Mouse (Mus musculus) embryonic facial prominence, embryonic 14.5 days (tissue): ENCODE data around the gene Kiss1r. TPM values are rescaled to one million over a fixed set of nuclear protein-coding genes. Genes with fewer than 3 reads are reported as not detected.

Experiments
- ATAC-seq: fragments of 200-750 bp; cut with Nextera tagmentation; 2 replicates; pipeline ENCODE4 v1.8.0; 2017; ENCODE audit warnings: low read depth, moderate number of reproducible peaks, moderate TSS enrichment
- DNase-seq: peaks from one replicate; pipeline ENCODE4 v3.0.0-alpha.2; 2015; ENCODE audit warnings: low spot score
- H3K27ac ChIP-seq: fragments of 300-500 bp; sonication (generic); replicated peaks from 2 replicates; pipeline ENCODE4 v1.5.1; 2014; ENCODE audit warnings: low read depth, mild to moderate bottlenecking, low read length, moderate library complexity
- H3K27me3 ChIP-seq: fragments of 300-500 bp; sonication (generic); replicated peaks from 2 replicates; pipeline ENCODE4 v1.6.1; 2014; ENCODE audit warnings: low read length; ENCODE audit not compliant: control insufficient read depth, insufficient read depth
- H3K36me3 ChIP-seq: fragments of 300-500 bp; sonication (generic); 2 replicates; pipeline ENCODE4 v1.6.1; 2014; ENCODE audit warnings: low read length, mixed read lengths; ENCODE audit not compliant: control insufficient read depth, insufficient read depth
- H3K4me1 ChIP-seq: fragments of 300-500 bp; sonication (generic); 2 replicates; pipeline ENCODE4 v1.6.1; 2014; ENCODE audit warnings: antibody characterized with exemption, low read length; ENCODE audit not compliant: control insufficient read depth, insufficient read depth
- H3K4me2 ChIP-seq: fragments of 300-500 bp; sonication (generic); 2 replicates; pipeline ENCODE4 v1.6.1; 2014; ENCODE audit warnings: low read depth, mild to moderate bottlenecking, low read length, moderate library complexity, mixed read lengths
- H3K4me3 ChIP-seq: fragments of 300-500 bp; sonication (generic); 2 replicates; pipeline ENCODE4 v1.5.1; 2014; ENCODE audit warnings: low read depth, mild to moderate bottlenecking, low read length
- H3K9ac ChIP-seq: fragments of 300-500 bp; sonication (generic); 2 replicates; pipeline ENCODE4 v1.6.1; 2014; ENCODE audit warnings: low read depth, mild to moderate bottlenecking, low read length, moderate library complexity, mixed read lengths
- H3K9me3 ChIP-seq: fragments of 300-500 bp; sonication (generic); 2 replicates; pipeline ENCODE4 v1.6.1; 2016; ENCODE audit warnings: low read length; ENCODE audit not compliant: control insufficient read depth
- WGBS: fragments of 180-500 bp; shearing (Covaris S2); extraction: QIAGEN DNeasy Blood & Tissue Kit; methylation state at CpG from one replicate; pipeline ENCODE4 v1.1.7; 2014; 5-methylcytosine and 5-hydroxymethylcytosine counted together
- polyA plus RNA-seq: library from polyadenylated mRNA; unstranded; fragments of >200 nt; fragmentation: Nextera tagmentation; extraction: Ambion mirVana; gene quantifications from 2 replicates; pipeline ENCODE4 v1.2.1, GENCODE M21; 2014

Gene Kiss1r
- polyA plus RNA-seq, 1 experiment from 2014 or later, result 0.56 TPM

- DNase-seq (no peak), ATAC-seq (peak; percentile 2; the same call in 1 of the 2 replicates)
- Histone ChIP-seq H3K9me3 (no peaks in the 10 kb centered on the region), H3K27ac (peak overlapping the region; percentile 94), H3K9ac (peak overlapping the region; percentile 91), H3K4me1 (peaks cover 20% of the 10 kb centered on the region), H3K4me2 (peak overlapping the region; percentile 94), H3K27me3 (peaks cover 24% of the 10 kb centered on the region), H3K36me3 (0 out of 2 replicates have a peak, but pooled peaks cover 8% of the 10 kb centered on the region), H3K4me3 (peak overlapping the region; percentile 85)
- WGBS, result 9% methylated on average over 13 of the region's 15 CpGs
These were observed 9.2 kb downstream of the Kiss1r start for GRCm38 (mm10) chr10:79925785-79926490.

- no peaks in the 10 kb centered on the region for H3K9me3 ChIP-seq
- peak within 1 kb of the TSS; percentile 94 for H3K27ac ChIP-seq
- H3K27me3 ChIP-seq, result peaks cover 16% of the 10 kb centered on the region
- H3K4me1 ChIP-seq, result peaks cover 12% of the 10 kb centered on the region
- ATAC-seq (peak; percentile 88), DNase-seq (peak; percentile 96)
- H3K9ac ChIP-seq, result peak within 1 kb of the TSS; percentile 91
- H3K4me2 ChIP-seq, result peak within 1 kb of the TSS; percentile 94
- peak within 1 kb of the TSS; percentile 85 for H3K4me3 ChIP-seq
- under 1% methylated on average over 54 of the region's 63 CpGs for WGBS
- H3K36me3 ChIP-seq, result peaks cover 16% of the 10 kb centered on the region
These were observed 9.9 kb downstream of the Kiss1r start, which contains the start of gene Arid3a for GRCm38 (mm10) chr10:79926491-79927323. TSS of gene Arid3a (plus strand) at chr10:79927043.

DNA sequence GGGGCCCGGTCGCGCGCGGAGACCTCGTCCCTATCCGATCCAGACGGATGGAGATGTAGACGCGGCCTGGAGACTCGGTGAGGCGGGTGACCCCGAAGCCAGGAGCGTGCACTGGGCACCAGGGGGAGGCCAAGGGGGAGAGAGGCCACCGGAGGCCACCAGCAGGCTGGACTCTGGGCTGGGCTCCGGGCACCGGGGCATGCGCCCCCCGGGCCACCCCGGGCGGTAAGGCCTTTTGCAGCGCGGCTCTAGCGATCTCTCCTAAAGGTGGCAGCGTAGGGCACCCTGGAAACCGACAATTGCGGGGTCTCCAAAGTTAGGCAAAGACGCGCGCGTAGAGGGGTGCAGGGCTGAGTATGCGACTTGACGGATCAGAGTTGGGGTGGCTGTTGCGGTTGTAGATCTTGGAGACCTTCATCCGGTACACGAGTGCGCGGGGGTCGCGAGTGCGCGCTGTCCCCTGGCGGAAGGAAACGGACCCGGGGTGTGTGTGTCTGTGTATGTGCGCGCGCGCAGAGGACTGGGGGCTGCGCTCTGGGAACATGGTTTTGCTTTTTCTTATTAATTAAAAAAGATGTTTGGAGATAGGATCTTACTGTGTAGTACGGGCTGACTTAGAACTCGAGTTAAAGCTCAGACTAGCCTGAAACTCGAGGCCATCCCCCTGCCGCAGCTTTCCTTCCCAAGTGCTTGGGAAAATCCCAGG is 10.7 kb downstream of the Kiss1r start:
- H3K4me2 ChIP-seq, result peak overlapping the region; percentile 94
- peak overlapping the region; percentile 85 for H3K4me3 ChIP-seq
- H3K9ac ChIP-seq, result peak overlapping the region; percentile 91
- peaks cover 9% of the 10 kb centered on the region for H3K27me3 ChIP-seq
- peak; percentile 71 for DNase-seq
- peak overlapping the region; percentile 94 for H3K27ac ChIP-seq
- peaks cover 15% of the 10 kb centered on the region for H3K4me1 ChIP-seq
- 0% methylated on average over 43 of the region's 54 CpGs for WGBS
- ATAC-seq, result peak; percentile 10
- no peaks in the 10 kb centered on the region for H3K9me3 ChIP-seq
- peaks cover 23% of the 10 kb centered on the region for H3K36me3 ChIP-seq

DNA sequence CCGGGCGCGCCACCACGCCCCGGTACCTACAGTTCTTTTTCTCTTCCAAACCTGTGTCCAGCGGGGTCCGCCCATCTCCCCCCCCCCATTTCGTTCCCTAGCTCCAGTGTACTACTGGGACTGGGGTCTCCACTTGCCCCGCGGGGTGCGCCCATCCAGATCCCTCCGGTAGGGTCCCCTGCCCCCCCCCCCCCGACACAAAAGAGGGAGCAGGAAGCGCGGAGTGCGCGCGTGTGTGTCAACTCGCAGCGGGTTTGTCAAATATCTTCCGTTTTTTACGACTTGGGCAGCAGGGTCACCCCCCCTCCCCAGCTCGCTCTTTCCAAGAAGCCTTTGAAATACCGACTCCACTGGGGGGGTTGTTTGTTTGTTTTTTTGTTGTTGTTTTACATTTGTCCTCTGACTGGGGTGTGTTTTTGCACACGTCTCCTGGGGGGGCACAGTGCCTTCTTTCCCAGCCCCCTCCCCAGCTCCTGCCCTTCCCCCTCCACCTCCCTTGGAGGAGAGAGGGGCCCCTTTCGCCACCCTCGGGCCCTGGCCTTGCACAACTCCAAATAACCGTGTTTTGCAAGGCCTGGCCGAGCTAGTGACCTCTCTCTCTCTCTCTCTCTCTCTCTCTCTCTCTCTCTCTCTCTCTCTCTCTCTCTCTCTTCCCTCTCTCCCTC is 11.4 kb downstream of the Kiss1r start:
- peak overlapping the region; percentile 91 for H3K9ac ChIP-seq
- DNase-seq (peak; percentile 56), ATAC-seq (no peak)
- peak overlapping the region; percentile 94 for H3K27ac ChIP-seq
- H3K4me3 ChIP-seq, result peak overlapping the region; percentile 85
- H3K4me1 ChIP-seq, result peaks cover 19% of the 10 kb centered on the region
- H3K27me3 ChIP-seq, result peaks cover 2% of the 10 kb centered on the region
- WGBS, result 2% methylated on average over 25 of the region's 29 CpGs
- peaks cover 30% of the 10 kb centered on the region for H3K36me3 ChIP-seq
- peak overlapping the region; percentile 94 for H3K4me2 ChIP-seq
- H3K9me3 ChIP-seq, result no peaks in the 10 kb centered on the region

DNA sequence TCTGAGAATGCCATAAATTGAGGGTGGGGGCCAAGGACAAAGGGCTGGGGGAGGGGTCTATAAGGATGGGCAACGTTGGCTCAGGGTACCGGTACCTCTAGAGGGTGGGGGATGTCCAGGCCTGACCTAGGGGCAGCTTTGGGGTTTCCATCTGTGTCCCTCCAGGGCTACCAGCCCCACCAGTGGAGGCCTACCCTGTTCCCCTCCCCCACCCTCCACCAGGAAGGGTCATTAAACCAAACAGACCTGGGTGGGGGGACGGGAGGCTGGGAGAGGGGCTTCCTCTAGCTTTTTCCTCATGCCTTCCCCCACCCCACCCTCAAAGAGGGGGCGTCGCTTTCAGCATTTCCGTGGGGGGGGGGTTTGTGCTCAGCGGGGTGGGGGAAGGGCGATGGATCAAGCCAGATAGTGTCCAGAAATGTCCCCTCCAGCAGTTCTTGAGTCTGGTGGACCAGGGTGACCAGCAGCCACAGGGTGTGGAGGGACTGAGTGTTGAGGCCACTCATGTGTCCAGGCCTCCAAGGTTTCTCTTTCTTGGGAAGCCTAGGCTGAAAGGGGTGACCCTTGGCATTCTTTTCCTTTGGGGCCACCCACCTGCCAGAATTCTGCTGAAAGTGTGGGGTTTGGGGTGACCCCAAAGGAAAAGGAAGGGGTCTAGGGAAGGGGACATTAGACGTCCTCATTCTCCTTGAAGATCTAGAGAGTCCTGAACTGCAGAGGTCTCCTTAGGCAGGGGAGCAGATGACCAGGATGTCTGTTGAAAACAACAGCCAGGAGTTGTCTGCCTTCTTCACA is 12.3 kb downstream of the Kiss1r start:
- H3K9ac ChIP-seq, result peak overlapping the region; percentile 91
- DNase-seq (no peak), ATAC-seq (no peak)
- H3K4me1 ChIP-seq, result peaks cover 22% of the 10 kb centered on the region
- 22% methylated on average over 7 of the region's 9 CpGs for WGBS
- peak overlapping the region; percentile 94 for H3K4me2 ChIP-seq
- no peaks in the 10 kb centered on the region for H3K9me3 ChIP-seq
- H3K27ac ChIP-seq, result 0 out of 2 replicates have a peak overlapping the region, but pooled peaks have one; percentile 44
- H3K27me3 ChIP-seq, result no peaks in the 10 kb centered on the region
- peak overlapping the region; percentile 85 for H3K4me3 ChIP-seq
- peaks cover 36% of the 10 kb centered on the region for H3K36me3 ChIP-seq

GRCm38 (mm10) chr10:79929967-79930825 is 13.4 kb downstream of the Kiss1r start:
- Histone ChIP-seq H3K27ac (no peak overlapping the region), H3K4me1 (peaks cover 26% of the 10 kb centered on the region), H3K9me3 (no peaks in the 10 kb centered on the region), H3K4me3 (no peak overlapping the region), H3K4me2 (peak overlapping the region; percentile 94; the same call in 1 of the 2 replicates), H3K27me3 (no peaks in the 10 kb centered on the region), H3K9ac (0 out of 2 replicates have a peak overlapping the region, but pooled peaks have one; percentile 2), H3K36me3 (peaks cover 42% of the 10 kb centered on the region)
- DNase-seq (no peak), ATAC-seq (no peak)
- WGBS, result 83% methylated on average over 18 of the region's 18 CpGs

GRCm38 (mm10) chr10:79930826-79931186 is 14.0 kb downstream of the Kiss1r start:
- ATAC-seq (no peak), DNase-seq (no peak)
- 87% methylated on average over 15 of the region's 16 CpGs for WGBS
- Histone ChIP-seq H3K27me3 (no peaks in the 10 kb centered on the region), H3K4me1 (peaks cover 25% of the 10 kb centered on the region), H3K36me3 (peaks cover 42% of the 10 kb centered on the region), H3K9ac (no peak overlapping the region), H3K4me2 (no peak overlapping the region), H3K9me3 (no peaks in the 10 kb centered on the region), H3K4me3 (no peak overlapping the region), H3K27ac (no peak overlapping the region)
